Mouse (Mus musculus): ENCODE data around the gene Mapk12. TPM values are rescaled to one million over a fixed set of nuclear protein-coding genes. Genes with fewer than 3 reads are reported as not detected.

Gene Mapk12
- polyA plus RNA-seq, 1 experiment, result 35.0 TPM

- Histone ChIP-seq H3ac (ENCODE audit: control insufficient read depth, insufficient read length) (no peak overlapping the region), H3K36me3 (ENCODE audit: control insufficient read depth, insufficient read depth) (peaks cover 81% of the 10 kb centered on the region), H3K79me2 (ENCODE audit: control insufficient read depth, insufficient read depth) (no peaks in the 10 kb centered on the region), H3K4me2 (ENCODE audit: low read depth) (no peak overlapping the region), H3K27me3 (ENCODE audit: control insufficient read depth, insufficient read depth, insufficient read length) (no peaks in the 10 kb centered on the region), H3K4me3 (no peak overlapping the region)
- TF ChIP-seq POLR2A (IDR thresholded peaks at IDR 0.05; ENCODE audit: insufficient read length, low read depth), result no peak
- no peak for TF ChIP-seq MAX (IDR thresholded peaks at IDR 0.05; ENCODE audit: low read depth)
- TF ChIP-seq POLR2AphosphoS2 (IDR thresholded peaks at IDR 0.05; ENCODE audit: insufficient read length, low read depth), result peak; percentile 50
- TF ChIP-seq TCF3 (IDR thresholded peaks at IDR 0.05; ENCODE audit: insufficient read length, low read depth), result no peak
- TF ChIP-seq E2F4 (IDR thresholded peaks at IDR 0.05; ENCODE audit: insufficient read depth), result no peak
- no peak for TF ChIP-seq CEBPB (IDR thresholded peaks at IDR 0.05; ENCODE audit: insufficient read depth, poor library complexity, severe bottlenecking)
- TF ChIP-seq MYOD1 (IDR thresholded peaks at IDR 0.05; ENCODE audit: control insufficient read depth in 1 of 3, insufficient read length in 2 of 3, low read depth in 2 of 3), result no peak
Measured at GRCm38 (mm10) chr15:89098616-89099015, 41.9 kb downstream of the Mapk12 start.

GRCm38 (mm10) chr15:89097450-89097849 lies 43.1 kb downstream of the Mapk12 start:
- Histone ChIP-seq H3K4me3 (no peak overlapping the region), H3K4me2 (ENCODE audit: low read depth) (no peak overlapping the region), H3ac (ENCODE audit: control insufficient read depth, insufficient read length) (no peak overlapping the region), H3K36me3 (ENCODE audit: control insufficient read depth, insufficient read depth) (peaks cover 81% of the 10 kb centered on the region), H3K27me3 (ENCODE audit: control insufficient read depth, insufficient read depth, insufficient read length) (no peaks in the 10 kb centered on the region), H3K79me2 (ENCODE audit: control insufficient read depth, insufficient read depth) (no peaks in the 10 kb centered on the region)
- TF ChIP-seq TCF12 (IDR thresholded peaks at IDR 0.05; ENCODE audit: insufficient read depth, poor library complexity, severe bottlenecking) (no peak), REST (IDR thresholded peaks at IDR 0.05; ENCODE audit: insufficient read depth, insufficient read length) (no peak), USF1 (IDR thresholded peaks at IDR 0.05; ENCODE audit: low read depth) (no peak), POLR2A (IDR thresholded peaks at IDR 0.05; ENCODE audit: insufficient read length, low read depth) (no peak), TCF3 (IDR thresholded peaks at IDR 0.05; ENCODE audit: insufficient read length, low read depth) (no peak), CEBPB (IDR thresholded peaks at IDR 0.05; ENCODE audit: insufficient read depth, poor library complexity, severe bottlenecking) (no peak)

GRCm38 (mm10) chr15:89092181-89092580 lies 48.3 kb downstream of the Mapk12 start:
- Histone ChIP-seq H3K4me2 (ENCODE audit: low read depth) (no peak overlapping the region), H3K4me3 (no peak overlapping the region), H3ac (ENCODE audit: control insufficient read depth, insufficient read length) (no peak overlapping the region), H3K79me2 (ENCODE audit: control insufficient read depth, insufficient read depth) (peaks cover 8% of the 10 kb centered on the region), H3K36me3 (ENCODE audit: control insufficient read depth, insufficient read depth) (peaks cover 42% of the 10 kb centered on the region), H3K27me3 (ENCODE audit: control insufficient read depth, insufficient read depth, insufficient read length) (no peaks in the 10 kb centered on the region)
- TF ChIP-seq TCF12 (IDR thresholded peaks at IDR 0.05; ENCODE audit: insufficient read depth, poor library complexity, severe bottlenecking) (no peak), POLR2AphosphoS2 (IDR thresholded peaks at IDR 0.05; ENCODE audit: insufficient read length, low read depth) (peak; percentile 72), POLR2A (IDR thresholded peaks at IDR 0.05; ENCODE audit: insufficient read length, low read depth) (peak; percentile 4)

GRCm38 (mm10) chr15:89090662-89091061 lies 49.8 kb downstream of the Mapk12 start:
- H3K36me3 ChIP-seq (ENCODE audit: control insufficient read depth, insufficient read depth), result peaks cover 27% of the 10 kb centered on the region

GRCm38 (mm10) chr15:89089248-89090051 lies 51.1 kb downstream of the Mapk12 start:
- Histone ChIP-seq H3K79me2 (ENCODE audit: control insufficient read depth, insufficient read depth) (peaks cover 8% of the 10 kb centered on the region), H3K4me2 (ENCODE audit: low read depth) (peak overlapping the region; percentile 99), H3K27me3 (ENCODE audit: control insufficient read depth, insufficient read depth, insufficient read length) (no peaks in the 10 kb centered on the region), H3K36me3 (ENCODE audit: control insufficient read depth, insufficient read depth) (peaks cover 23% of the 10 kb centered on the region), H3K4me3 (peak overlapping the region; percentile 43), H3ac (ENCODE audit: control insufficient read depth, insufficient read length) (peak overlapping the region; percentile 86)
- no peak for TF ChIP-seq MYOG (IDR thresholded peaks at IDR 0.05; ENCODE audit: control insufficient read depth in 1 of 3, insufficient read depth in 1 of 3, insufficient read length in 2 of 3, low read depth in 2 of 3)
- no peak for TF ChIP-seq REST (IDR thresholded peaks at IDR 0.05; ENCODE audit: insufficient read depth, insufficient read length)
- peak; percentile 35 for TF ChIP-seq POLR2AphosphoS2 (IDR thresholded peaks at IDR 0.05; ENCODE audit: insufficient read length, low read depth)

More at GRCm38 (mm10) chr15:89090662-89091061, 49.8 kb downstream of the Mapk12 start:
- no peak overlapping the region for H3ac ChIP-seq (ENCODE audit: control insufficient read depth, insufficient read length)
- TF ChIP-seq TCF12 (IDR thresholded peaks at IDR 0.05; ENCODE audit: insufficient read depth, poor library complexity, severe bottlenecking) (no peak), E2F4 (IDR thresholded peaks at IDR 0.05; ENCODE audit: insufficient read depth) (no peak), TCF3 (IDR thresholded peaks at IDR 0.05; ENCODE audit: insufficient read length, low read depth) (no peak), MYOG (IDR thresholded peaks at IDR 0.05; ENCODE audit: control insufficient read depth in 1 of 3, insufficient read depth in 1 of 3, insufficient read length in 2 of 3, low read depth in 2 of 3) (no peak), POLR2AphosphoS2 (IDR thresholded peaks at IDR 0.05; ENCODE audit: insufficient read length, low read depth) (no peak), REST (IDR thresholded peaks at IDR 0.05; ENCODE audit: insufficient read depth, insufficient read length) (no peak), MAX (IDR thresholded peaks at IDR 0.05; ENCODE audit: low read depth) (no peak), MYOD1 (IDR thresholded peaks at IDR 0.05; ENCODE audit: control insufficient read depth in 1 of 3, insufficient read length in 2 of 3, low read depth in 2 of 3) (no peak), USF1 (IDR thresholded peaks at IDR 0.05; ENCODE audit: low read depth) (no peak), CEBPB (IDR thresholded peaks at IDR 0.05; ENCODE audit: insufficient read depth, poor library complexity, severe bottlenecking) (no peak), SRF (IDR thresholded peaks at IDR 0.05; ENCODE audit: control insufficient read depth, insufficient read length, low read depth) (no peak)
- H3K4me2 ChIP-seq (ENCODE audit: low read depth), result peak overlapping the region; percentile 99
- H3K4me3 ChIP-seq, result peak overlapping the region; percentile 43
- peaks cover 8% of the 10 kb centered on the region for H3K79me2 ChIP-seq (ENCODE audit: control insufficient read depth, insufficient read depth)
- no peaks in the 10 kb centered on the region for H3K27me3 ChIP-seq (ENCODE audit: control insufficient read depth, insufficient read depth, insufficient read length)
